Mouse (Mus musculus): ENCODE measurements at regions not wholly inside any gene's neighbourhood (a gene's known extent, or its start where the extent isn't known, plus 50 kb on each side); places are given as distances from the start of the nearest gene placed in this dataset.

- no peaks in the 10 kb centered on the region for H3K27me3 ChIP-seq (ENCODE audit: insufficient read depth, low read length)
- H3K9me3 ChIP-seq (ENCODE audit: low read depth, low read length): no peaks in the 10 kb centered on the region
- no peak overlapping the region for H3K27ac ChIP-seq (ENCODE audit: low read depth)
- ATAC-seq (ENCODE audit: insufficient read depth): no peak
- no peaks in the 10 kb centered on the region for H3K36me3 ChIP-seq (ENCODE audit: insufficient read depth)
- no peak for TF ChIP-seq CTCF (IDR thresholded peaks at IDR 0.05; ENCODE audit: low read depth)
- no peaks in the 10 kb centered on the region for H3K4me1 ChIP-seq (ENCODE audit: insufficient read depth)
- no peak overlapping the region for H3K9ac ChIP-seq
- WGBS: 69% methylated on average over 4 of the region's 4 CpGs
- no peak overlapping the region for H3K4me3 ChIP-seq (ENCODE audit: low read depth, low read length)
- no peak overlapping the region for H3K4me2 ChIP-seq
- no peak for DNase-seq
These were observed 816.0 kb upstream of the Ctnnd2 start for GRCm38 (mm10) chr15:29356395-29356794.

- no peak overlapping the region for H3K27ac ChIP-seq (ENCODE audit: low read depth)
- no peaks in the 10 kb centered on the region for H3K27me3 ChIP-seq (ENCODE audit: insufficient read depth, low read length)
- H3K36me3 ChIP-seq (ENCODE audit: insufficient read depth): no peaks in the 10 kb centered on the region
- DNase-seq (no peak), ATAC-seq (ENCODE audit: insufficient read depth) (no peak)
- H3K9me3 ChIP-seq (ENCODE audit: low read depth, low read length): no peaks in the 10 kb centered on the region
- TF ChIP-seq CTCF (IDR thresholded peaks at IDR 0.05; ENCODE audit: low read depth): no peak
- H3K4me2 ChIP-seq: no peak overlapping the region
- H3K9ac ChIP-seq: no peak overlapping the region
- H3K4me3 ChIP-seq (ENCODE audit: low read depth, low read length): no peak overlapping the region
- no peaks in the 10 kb centered on the region for H3K4me1 ChIP-seq (ENCODE audit: insufficient read depth)
- WGBS: 82% methylated on average over 4 of the region's 4 CpGs
These were observed 772.5 kb upstream of the Ctnnd2 start for GRCm38 (mm10) chr15:29399881-29400280.

GRCm38 (mm10) chr15:29433033-29433739 is 739.2 kb upstream of the Ctnnd2 start:
- no peaks in the 10 kb centered on the region for H3K27me3 ChIP-seq (ENCODE audit: insufficient read depth, low read length)
- no peaks in the 10 kb centered on the region for H3K4me1 ChIP-seq (ENCODE audit: insufficient read depth)
- H3K9ac ChIP-seq: no peak overlapping the region
- no peak for TF ChIP-seq CTCF (IDR thresholded peaks at IDR 0.05; ENCODE audit: low read depth)
- no peak for ATAC-seq (ENCODE audit: insufficient read depth)
- no peaks in the 10 kb centered on the region for H3K36me3 ChIP-seq (ENCODE audit: insufficient read depth)
- H3K27ac ChIP-seq (ENCODE audit: low read depth): no peak overlapping the region
- no peak overlapping the region for H3K4me2 ChIP-seq
- no peak overlapping the region for H3K4me3 ChIP-seq (ENCODE audit: low read depth, low read length)
- no peak for DNase-seq
- WGBS: 5% methylated on average over 4 of the region's 4 CpGs
- no peaks in the 10 kb centered on the region for H3K9me3 ChIP-seq (ENCODE audit: low read depth, low read length)

- DNase-seq: peak; percentile 28
- H3K27ac ChIP-seq (ENCODE audit: low read depth): no peak overlapping the region
- no peaks in the 10 kb centered on the region for H3K9me3 ChIP-seq (ENCODE audit: low read depth, low read length)
- no peak overlapping the region for H3K4me3 ChIP-seq (ENCODE audit: low read depth, low read length)
- H3K4me2 ChIP-seq: no peak overlapping the region
- H3K36me3 ChIP-seq (ENCODE audit: insufficient read depth): no peaks in the 10 kb centered on the region
- ATAC-seq (ENCODE audit: insufficient read depth): peak; percentile 41; the same call in 1 of the 2 replicates
- H3K4me1 ChIP-seq (ENCODE audit: insufficient read depth): no peaks in the 10 kb centered on the region
- TF ChIP-seq CTCF (IDR thresholded peaks at IDR 0.05; ENCODE audit: low read depth): no peak
- WGBS: 47% methylated on average over 3 of the region's 3 CpGs
- no peaks in the 10 kb centered on the region for H3K27me3 ChIP-seq (ENCODE audit: insufficient read depth, low read length)
- no peak overlapping the region for H3K9ac ChIP-seq
These were observed 734.6 kb upstream of the Ctnnd2 start for GRCm38 (mm10) chr15:29437699-29438326.

- no peak overlapping the region for H3K4me2 ChIP-seq
- no peak overlapping the region for H3K9ac ChIP-seq
- no peak for TF ChIP-seq CTCF (IDR thresholded peaks at IDR 0.05; ENCODE audit: low read depth)
- no peak overlapping the region for H3K4me3 ChIP-seq (ENCODE audit: low read depth, low read length)
- WGBS: 83% methylated on average over 2 of the region's 2 CpGs
- H3K27me3 ChIP-seq (ENCODE audit: insufficient read depth, low read length): no peaks in the 10 kb centered on the region
- no peaks in the 10 kb centered on the region for H3K36me3 ChIP-seq (ENCODE audit: insufficient read depth)
- no peak for DNase-seq
- no peaks in the 10 kb centered on the region for H3K9me3 ChIP-seq (ENCODE audit: low read depth, low read length)
- no peaks in the 10 kb centered on the region for H3K4me1 ChIP-seq (ENCODE audit: insufficient read depth)
- ATAC-seq (ENCODE audit: insufficient read depth): no peak
- H3K27ac ChIP-seq (ENCODE audit: low read depth): no peak overlapping the region
These were observed 724.5 kb upstream of the Ctnnd2 start for GRCm38 (mm10) chr15:29447876-29448275.

- Histone ChIP-seq H3K9ac (no peak overlapping the region), H3K4me1 (ENCODE audit: insufficient read depth) (no peaks in the 10 kb centered on the region), H3K4me3 (ENCODE audit: low read depth, low read length) (no peak overlapping the region), H3K36me3 (ENCODE audit: insufficient read depth) (no peaks in the 10 kb centered on the region), H3K4me2 (no peak overlapping the region), H3K27ac (ENCODE audit: low read depth) (no peak overlapping the region), H3K27me3 (ENCODE audit: insufficient read depth, low read length) (no peaks in the 10 kb centered on the region), H3K9me3 (ENCODE audit: low read depth, low read length) (no peaks in the 10 kb centered on the region)
- no peak for DNase-seq
- TF ChIP-seq CTCF (IDR thresholded peaks at IDR 0.05; ENCODE audit: low read depth): no peak
- no peak for ATAC-seq (ENCODE audit: insufficient read depth)
- 55% methylated on average over 2 of the region's 2 CpGs for WGBS
These were observed 687.3 kb upstream of the Ctnnd2 start for GRCm38 (mm10) chr15:29485136-29485535.

- Histone ChIP-seq H3K36me3 (ENCODE audit: insufficient read depth) (no peaks in the 10 kb centered on the region), H3K4me1 (ENCODE audit: insufficient read depth) (no peaks in the 10 kb centered on the region), H3K9ac (no peak overlapping the region), H3K4me2 (no peak overlapping the region), H3K9me3 (ENCODE audit: low read depth, low read length) (no peaks in the 10 kb centered on the region), H3K4me3 (ENCODE audit: low read depth, low read length) (no peak overlapping the region), H3K27ac (ENCODE audit: low read depth) (no peak overlapping the region), H3K27me3 (ENCODE audit: insufficient read depth, low read length) (no peaks in the 10 kb centered on the region)
- no peak for ATAC-seq (ENCODE audit: insufficient read depth)
- DNase-seq: no peak
- 63% methylated on average over 2 of the region's 2 CpGs for WGBS
- TF ChIP-seq CTCF (IDR thresholded peaks at IDR 0.05; ENCODE audit: low read depth): no peak
These were observed 642.4 kb upstream of the Ctnnd2 start for GRCm38 (mm10) chr15:29529974-29530373.

Data from lung, embryonic 14.5 days (tissue).